Mouse (Mus musculus): ENCODE data around the gene Lingo1.

- TF ChIP-seq CTCF (IDR thresholded peaks at IDR 0.05; ENCODE audit: low read depth, low read length): no peak
- TF ChIP-seq POLR2A (IDR thresholded peaks at IDR 0.05; ENCODE audit: extremely low read depth, insufficient read depth, low read length): no peak
These were observed 51.9 kb downstream of the Lingo1 start for GRCm38 (mm10) chr9:56744369-56744768.

Data from liver, adult 2 months (tissue).